ENCODE assay signal across 8 mouse cellular contexts in the genomic region with DNA sequence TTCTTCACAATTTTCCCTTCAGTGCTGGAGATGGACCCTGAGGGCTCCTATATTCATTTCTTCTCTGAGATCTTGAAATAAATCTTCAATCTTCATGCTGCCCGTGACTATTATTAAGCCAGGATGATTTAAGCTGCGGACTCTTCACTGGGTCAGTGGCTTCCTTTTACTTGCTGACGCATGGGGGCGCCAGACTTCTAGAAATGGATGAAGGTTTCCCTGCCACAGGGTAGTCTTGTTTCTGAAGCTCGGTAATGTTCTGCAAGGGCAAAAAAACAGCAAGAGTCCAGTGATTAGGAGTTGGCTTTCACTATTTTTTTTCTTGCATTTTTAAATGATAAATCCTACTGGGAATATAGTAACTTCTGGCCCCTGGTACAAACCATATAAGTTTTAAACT.
DNase-seq lines count a peak whose midpoint lies in the region; ATAC-seq and TF ChIP-seq lines count a peak whose summit lies in the region.
"Had no signal": no experiment of that assay in that cellular context is flagged by ENCODE, and none has a peak within 500 bp of the region (broad histone marks: within the 10 kb centered on the region; RNA-seq: fewer than 3 reads in every experiment).

No protein-coding gene starts in this region.

- ATAC-seq in embryonic facial prominence, embryonic 11.5 days (replicated peaks; ENCODE audit: insufficient number of reproducible peaks, low FRiP score, low TSS enrichment, low read depth) = no peak
- ATAC-seq in hindbrain, embryonic 13.5 days (ENCODE audit: low FRiP score) = no peak
- no peak for ATAC-seq in midbrain, embryonic 13.5 days

- H3K36me3 ChIP-seq in MEL (ENCODE audit: control insufficient read depth in 1 of 2, insufficient read depth in 2 of 2, low read length in 2 of 2) = no peaks in the 10 kb centered on the region
- no peaks in the 10 kb centered on the region for H3K36me3 ChIP-seq in embryonic facial prominence, embryonic 11.5 days (replicated peaks; ENCODE audit: control insufficient read depth, insufficient read depth, low read depth, low read length)
- H3K36me3 ChIP-seq in hindbrain, embryonic 13.5 days = peaks cover 48% of the 10 kb centered on the region
- H3K36me3 ChIP-seq in midbrain, embryonic 13.5 days = peaks cover 45% of the 10 kb centered on the region
- H3K36me3 ChIP-seq: limb, embryonic 13.5 days had no signal

- H3K4me1 ChIP-seq in MEL (ENCODE audit: control insufficient read depth in 1 of 2, insufficient read depth in 2 of 2, low read length in 2 of 2) = peaks cover 0 to 3% of the 10 kb centered on the region in 2 experiments; a peak in 2 of 4 replicates
- no peaks in the 10 kb centered on the region for H3K4me1 ChIP-seq in embryonic facial prominence, embryonic 11.5 days (ENCODE audit: control insufficient read depth, insufficient read depth, low read length)
- H3K4me1 ChIP-seq in hindbrain, embryonic 13.5 days (replicated peaks) = peaks cover 12% of the 10 kb centered on the region
- H3K4me1 ChIP-seq in midbrain, embryonic 13.5 days (replicated peaks) = peaks cover 8% of the 10 kb centered on the region; the same call in 1 of the 2 replicates

- DNase-seq in MEL (ENCODE audit: low read depth, low spot score) = peak; percentile 86
- peak; percentile 90 to 91 for DNase-seq in adrenal gland, postnatal 36 days
- peak; percentile 81 for DNase-seq in embryonic facial prominence, embryonic 11.5 days (ENCODE audit: low spot score)
- peak; percentile 74 to 80 for DNase-seq in left cerebral cortex, adult 2 months (ENCODE audit: extremely low spot score in 1 of 2, low spot score in 2 of 2)
- peak; percentile 37 to 78 for DNase-seq in spleen, postnatal 10 days (ENCODE audit: low spot score in 2 of 2)

- no peaks in the 10 kb centered on the region for H3K79me2 ChIP-seq in MEL (ENCODE audit: control insufficient read depth, insufficient read depth, low read length, poor library complexity)

- peak; percentile 64 to 99 (median 86) for TF ChIP-seq CTCF in MEL (IDR thresholded peaks at IDR 0.05 in 2 of 3, conservative IDR thresholded peaks at IDR 0.05 in 1 of 3; ENCODE audit: control insufficient read depth in 1 of 3, insufficient read depth in 1 of 3, low read depth in 2 of 3, low read length in 3 of 3, poor library complexity in 1 of 3, severe bottlenecking in 1 of 3)
- TF ChIP-seq CTCF in left cerebral cortex, adult 2 months (IDR thresholded peaks at IDR 0.05) = peak; percentile 91

- H3K4me2 ChIP-seq in embryonic facial prominence, embryonic 11.5 days (ENCODE audit: low read depth, low read length) = no peak overlapping the region
- H3K4me2 ChIP-seq in hindbrain, embryonic 13.5 days = no peak overlapping the region
- no peak overlapping the region for H3K4me2 ChIP-seq in midbrain, embryonic 13.5 days (replicated peaks)
- H3K4me2 ChIP-seq: limb, embryonic 13.5 days had no signal

- peak overlapping the region in 1 of 2 experiments; percentile 53; a peak in 2 of 4 replicates for H3K4me3 ChIP-seq in MEL (ENCODE audit: control insufficient read depth in 1 of 2, insufficient read depth in 1 of 2, low read depth in 2 of 2, low read length in 2 of 2)
- H3K4me3 ChIP-seq in embryonic facial prominence, embryonic 11.5 days (ENCODE audit: low read depth, low read length) = no peak overlapping the region
- no peak overlapping the region for H3K4me3 ChIP-seq in hindbrain, embryonic 13.5 days
- no peak overlapping the region for H3K4me3 ChIP-seq in left cerebral cortex, adult 2 months
- H3K4me3 ChIP-seq in midbrain, embryonic 13.5 days (replicated peaks) = no peak overlapping the region
- H3K4me3 ChIP-seq: limb, embryonic 13.5 days had no signal

- WGBS in embryonic facial prominence, embryonic 11.5 days = 12% methylated on average over 5 of the region's 5 CpGs
- 8% methylated on average over 5 of the region's 5 CpGs for WGBS in hindbrain, embryonic 13.5 days
- WGBS in midbrain, embryonic 13.5 days = 9% methylated on average over 5 of the region's 5 CpGs

- TF ChIP-seq POLR2A in MEL (IDR thresholded peaks at IDR 0.05; ENCODE audit: control insufficient read depth in 1 of 2, insufficient read depth in 1 of 2, low read depth in 1 of 2, low read length in 2 of 2, poor library complexity in 1 of 2) = no peak

- TF ChIP-seq RAD21 in MEL (IDR thresholded peaks at IDR 0.05; ENCODE audit: low read depth, low read length) = peak; percentile 100

- H3K27ac ChIP-seq in MEL (ENCODE audit: control insufficient read depth, low read depth, low read length) = no peak overlapping the region
- H3K27ac ChIP-seq in embryonic facial prominence, embryonic 11.5 days (replicated peaks; ENCODE audit: low read depth, low read length) = no peak overlapping the region
- H3K27ac ChIP-seq in hindbrain, embryonic 13.5 days = peak overlapping the region; percentile 74
- no peak overlapping the region for H3K27ac ChIP-seq in left cerebral cortex, adult 2 months
- 0 out of 2 replicates have a peak overlapping the region, but pooled peaks have one; percentile 1 for H3K27ac ChIP-seq in midbrain, embryonic 13.5 days
- H3K27ac ChIP-seq: limb, embryonic 13.5 days had no signal

- intact Hi-C loops in left cerebral cortex, adult 2 months (cut with DNase I) = loop anchor here (1.0 to 5.0 kb wide), 3 partner anchors 18 to 427 kb away; no protein-coding TSS in a partner anchor

- no peaks in the 10 kb centered on the region for H3K9me3 ChIP-seq in MEL (replicated peaks; ENCODE audit: insufficient read depth, low read length)
- no peaks in the 10 kb centered on the region for H3K9me3 ChIP-seq in embryonic facial prominence, embryonic 11.5 days (replicated peaks; ENCODE audit: control insufficient read depth, low read length)
- H3K9me3 ChIP-seq in hindbrain, embryonic 13.5 days = no peaks in the 10 kb centered on the region
- no peaks in the 10 kb centered on the region for H3K9me3 ChIP-seq in midbrain, embryonic 13.5 days
- H3K9me3 ChIP-seq: limb, embryonic 13.5 days had no signal

- H3K9ac ChIP-seq in MEL (ENCODE audit: control insufficient read depth, low read depth, low read length, poor library complexity, severe bottlenecking) = no peak overlapping the region; the same call in 1 of the 2 replicates
- H3K9ac ChIP-seq in embryonic facial prominence, embryonic 11.5 days (replicated peaks; ENCODE audit: low read length) = no peak overlapping the region
- H3K9ac ChIP-seq in hindbrain, embryonic 13.5 days = no peak overlapping the region
- no peak overlapping the region for H3K9ac ChIP-seq in midbrain, embryonic 13.5 days (replicated peaks)
- H3K9ac ChIP-seq: limb, embryonic 13.5 days had no signal

- no peaks in the 10 kb centered on the region for H3K27me3 ChIP-seq in MEL (ENCODE audit: control insufficient read depth in 1 of 2, insufficient read depth in 2 of 2, low read length in 2 of 2)
- H3K27me3 ChIP-seq in embryonic facial prominence, embryonic 11.5 days (ENCODE audit: control insufficient read depth, insufficient read depth, low read length) = no peaks in the 10 kb centered on the region
- H3K27me3 ChIP-seq in hindbrain, embryonic 13.5 days = no peaks in the 10 kb centered on the region
- no peaks in the 10 kb centered on the region for H3K27me3 ChIP-seq in midbrain, embryonic 13.5 days
- H3K27me3 ChIP-seq: limb, embryonic 13.5 days had no signal

- no peak for TF ChIP-seq EP300 in MEL (IDR thresholded peaks at IDR 0.05; ENCODE audit: low read depth in 1 of 2, low read length in 2 of 2)

TF ChIP-seq in MEL, 35 proteins besides CTCF, POLR2A, EP300 and RAD21:
- TF ChIP-seq CHD2 (IDR thresholded peaks at IDR 0.05; ENCODE audit: low read length) = no peak
- no peak for TF ChIP-seq MAX (IDR thresholded peaks at IDR 0.05; ENCODE audit: low read length)
- TF ChIP-seq SIN3A (IDR thresholded peaks at IDR 0.05; ENCODE audit: low read length) = 0 out of 2 replicates have a peak, but pooled peaks have one; percentile 19
- 0 out of 2 replicates have a peak, but pooled peaks have one; percentile 16 for TF ChIP-seq TCF12 (IDR thresholded peaks at IDR 0.05; ENCODE audit: low read depth, low read length)
- peak; percentile 72 for TF ChIP-seq ZNF384 (IDR thresholded peaks at IDR 0.05; ENCODE audit: low read depth, low read length)
- no peak for TF ChIP-seq GATA1 (IDR thresholded peaks at IDR 0.05; ENCODE audit: low read depth, low read length)
- TF ChIP-seq MXI1 (IDR thresholded peaks at IDR 0.05; ENCODE audit: low read depth, low read length) = no peak
- peak; percentile 99 for TF ChIP-seq ZC3H11A (IDR thresholded peaks at IDR 0.05; ENCODE audit: low read depth, low read length)
- 0 out of 2 replicates have a peak, but pooled peaks have one; percentile 33 for TF ChIP-seq MAZ (IDR thresholded peaks at IDR 0.05; ENCODE audit: low read depth, low read length)
- TF ChIP-seq SMC3 (IDR thresholded peaks at IDR 0.05; ENCODE audit: low read depth, low read length) = peak; percentile 99

Comparison
In these comparisons a context has a peak if more than half of its experiments do, and no peak if none do; other contexts are left out.
1. H3K27ac ChIP-seq: peak in hindbrain, embryonic 13.5 days (single experiment) and midbrain, embryonic 13.5 days (single experiment); none in MEL (single experiment), embryonic facial prominence, embryonic 11.5 days (single experiment) and left cerebral cortex, adult 2 months (single experiment).
2. Peak in every context shown above with its lines, with median percentiles within 50 percentile points of each other: DNase-seq.